Mouse (Mus musculus): ENCODE measurements around the gene Dchs2. TPM values are rescaled to one million over a fixed set of nuclear protein-coding genes. Genes with fewer than 3 reads are reported as not detected.

Dchs2 gene
- total RNA-seq, 2 experiments from 2014 or later = 7.0 to 8.6 TPM

- DNase-seq = no peak
Measured at GRCm38 (mm10) chr3:83250001-83250545, 122.3 kb downstream of the Dchs2 start.

- no peak for DNase-seq
Measured at GRCm38 (mm10) chr3:83251899-83252298, 124.2 kb downstream of the Dchs2 start.

GRCm38 (mm10) chr3:83259421-83259820 is 131.7 kb downstream of the Dchs2 start:
- DNase-seq = no peak

- DNase-seq = no peak
Measured at GRCm38 (mm10) chr3:83266009-83266408, 138.3 kb downstream of the Dchs2 start.

- DNase-seq = no peak
Measured at GRCm38 (mm10) chr3:83270228-83270627, 142.5 kb downstream of the Dchs2 start.

GRCm38 (mm10) chr3:83270982-83271381 is 143.2 kb downstream of the Dchs2 start:
- no peak for DNase-seq

- DNase-seq = peak; percentile 48
Measured at GRCm38 (mm10) chr3:83273555-83274244, 146.0 kb downstream of the Dchs2 start.

- DNase-seq = no peak
Measured at GRCm38 (mm10) chr3:83275703-83276102, 148.0 kb downstream of the Dchs2 start.

- no peak for DNase-seq
Measured at GRCm38 (mm10) chr3:83283882-83284281, 156.1 kb downstream of the Dchs2 start.

- DNase-seq = peak; percentile 10
Measured at GRCm38 (mm10) chr3:83286975-83287405, 159.2 kb downstream of the Dchs2 start.

GRCm38 (mm10) chr3:83288118-83288840 is 160.5 kb downstream of the Dchs2 start:
- no peak for DNase-seq

GRCm38 (mm10) chr3:83290482-83290881 is 162.7 kb downstream of the Dchs2 start:
- no peak for DNase-seq

GRCm38 (mm10) chr3:83290953-83291352 is 163.2 kb downstream of the Dchs2 start:
- DNase-seq = no peak

GRCm38 (mm10) chr3:83299783-83300382 is 172.1 kb downstream of the Dchs2 start:
- DNase-seq = no peak

GRCm38 (mm10) chr3:83303876-83304275 is 176.1 kb downstream of the Dchs2 start:
- no peak for DNase-seq

GRCm38 (mm10) chr3:83345928-83346327 is 218.2 kb downstream of the Dchs2 start:
- no peak for DNase-seq

GRCm38 (mm10) chr3:83368500-83369068 is 240.8 kb downstream of the Dchs2 start:
- no peak for DNase-seq

- DNase-seq = no peak
Measured at GRCm38 (mm10) chr3:83369871-83370270, 242.1 kb downstream of the Dchs2 start.

GRCm38 (mm10) chr3:83374333-83374732 is 246.6 kb downstream of the Dchs2 start:
- no peak for DNase-seq

GRCm38 (mm10) chr3:83376834-83377233 is 249.1 kb downstream of the Dchs2 start:
- DNase-seq = no peak

All from gastrocnemius, postnatal 10 days (tissue).